In genomic region chr11:80147748-80148147, GRCm38 (mm10) we compare ENCODE assay signal across 15 mouse cellular contexts. TPM values are rescaled to one million over a fixed set of nuclear protein-coding genes. Genes with fewer than 3 reads are reported as not detected.
DNase-seq lines count a peak whose midpoint lies in the region; ATAC-seq and TF ChIP-seq lines count a peak whose summit lies in the region.
"Had no signal": no experiment of that assay in that cellular context is flagged by ENCODE, and none has a peak within 500 bp of the region (broad histone marks: within the 10 kb centered on the region; RNA-seq: fewer than 3 reads in every experiment).

No protein-coding gene starts in this region.

- peaks cover 26% of the 10 kb centered on the region for H3K4me1 ChIP-seq in liver, embryonic 13.5 days (replicated peaks)
- H3K4me1 ChIP-seq in CH12.LX (ENCODE audit: control insufficient read depth in 1 of 2, insufficient read depth in 2 of 2): peaks cover 6 to 53% of the 10 kb centered on the region in 2 experiments; a peak in 3 of 4 replicates
- peaks cover 13% of the 10 kb centered on the region for H3K4me1 ChIP-seq in liver, postnatal 0 days (ENCODE audit: insufficient read depth)
- H3K4me1 ChIP-seq in neural tube, embryonic 15.5 days: peaks cover 3% of the 10 kb centered on the region

- H3K27ac ChIP-seq in liver, embryonic 13.5 days: no peak overlapping the region
- no peak overlapping the region for H3K27ac ChIP-seq in CH12.LX (ENCODE audit: insufficient read depth, low read depth)
- peak overlapping the region; percentile 16; the same call in 1 of the 2 replicates for H3K27ac ChIP-seq in liver, postnatal 0 days (ENCODE audit: low read depth)
- H3K27ac ChIP-seq in neural tube, embryonic 15.5 days (replicated peaks): no peak overlapping the region
- H3K27ac ChIP-seq: intestine, embryonic 15.5 days; liver, embryonic 15.5 days; stomach, embryonic 15.5 days had no signal

- no peaks in the 10 kb centered on the region for H3K36me3 ChIP-seq in liver, embryonic 13.5 days
- no peaks in the 10 kb centered on the region for H3K36me3 ChIP-seq in CH12.LX (replicated peaks in 1 of 2; ENCODE audit: control insufficient read depth in 1 of 2, insufficient read depth in 1 of 2, low read length in 1 of 2)
- no peaks in the 10 kb centered on the region for H3K36me3 ChIP-seq in liver, postnatal 0 days (replicated peaks; ENCODE audit: insufficient read depth, low read length)
- H3K36me3 ChIP-seq in neural tube, embryonic 15.5 days: no peaks in the 10 kb centered on the region
- H3K36me3 ChIP-seq: intestine, embryonic 15.5 days; liver, embryonic 15.5 days; stomach, embryonic 15.5 days had no signal

- dilution Hi-C loops in CH12.LX (cut with MboI; ENCODE audit: extremely low pct_ligation_motif_present, extremely low pct_unique_long_range_greater_than_20kb, low sequenced_read_pairs): no loop called here

- TF ChIP-seq RAD21 in CH12.LX (IDR thresholded peaks at IDR 0.05; ENCODE audit: low read depth, low read length): peak; percentile 57

- no peak overlapping the region for H3K9ac ChIP-seq in liver, embryonic 13.5 days
- H3K9ac ChIP-seq in CH12.LX (ENCODE audit: insufficient read depth, low read depth): no peak overlapping the region
- no peak overlapping the region for H3K9ac ChIP-seq in liver, postnatal 0 days (replicated peaks)
- no peak overlapping the region for H3K9ac ChIP-seq in neural tube, embryonic 15.5 days (replicated peaks)
- H3K9ac ChIP-seq: forebrain, postnatal 0 days; intestine, embryonic 15.5 days; liver, embryonic 15.5 days; stomach, embryonic 15.5 days had no signal

- H3K79me2 ChIP-seq in CH12.LX (replicated peaks; ENCODE audit: control insufficient read depth, extremely low read depth, insufficient read depth, poor library complexity, severe bottlenecking): no peaks in the 10 kb centered on the region

- no peak overlapping the region for H3K4me3 ChIP-seq in liver, embryonic 13.5 days (replicated peaks)
- H3K4me3 ChIP-seq in CH12.LX (replicated peaks in 1 of 3; ENCODE audit: low read depth in 2 of 3, low read length in 2 of 3, poor library complexity in 1 of 3): no peak overlapping the region
- no peak overlapping the region for H3K4me3 ChIP-seq in liver, postnatal 0 days (ENCODE audit: low read depth, low read length)
- no peak overlapping the region for H3K4me3 ChIP-seq in neural tube, embryonic 15.5 days (replicated peaks)
- H3K4me3 ChIP-seq: intestine, embryonic 15.5 days; liver, embryonic 15.5 days; stomach, embryonic 15.5 days had no signal

- peak; percentile 26 to 65; a peak in 3 of 4 replicates for TF ChIP-seq CTCF in CH12.LX (conservative IDR thresholded peaks at IDR 0.05 in 1 of 2, IDR thresholded peaks at IDR 0.05 in 1 of 2; ENCODE audit: low read depth in 2 of 2, low read length in 2 of 2)
- TF ChIP-seq CTCF in liver, postnatal 0 days (IDR thresholded peaks at IDR 0.05; ENCODE audit: low read depth): peak; percentile 30

- no peak overlapping the region for H3K4me2 ChIP-seq in liver, embryonic 13.5 days
- H3K4me2 ChIP-seq in CH12.LX (ENCODE audit: insufficient read depth, low read depth, poor library complexity, severe bottlenecking): no peak overlapping the region
- no peak overlapping the region for H3K4me2 ChIP-seq in liver, postnatal 0 days (ENCODE audit: low read depth, low read length)
- H3K4me2 ChIP-seq in neural tube, embryonic 15.5 days: no peak overlapping the region
- H3K4me2 ChIP-seq: intestine, embryonic 15.5 days; liver, embryonic 15.5 days; stomach, embryonic 15.5 days had no signal

- DNase-seq in heart, adult 18-20 months: peak; percentile 40 to 61
- DNase-seq in heart, postnatal 25 days (ENCODE audit: low spot score): no peak
- DNase-seq in liver, embryonic 13.5 days: no peak
- DNase-seq in liver (no peak), CH12.LX (ENCODE audit: extremely low read depth) (peak; percentile 47)
- DNase-seq in liver, postnatal 0 days: no peak
- no peak for DNase-seq in T-cell, adult 2 months (ENCODE audit: low spot score)
- DNase-seq: adrenal gland, postnatal 36 days; cerebellum, adult 11-12 months; forebrain, postnatal 0 days; gastrocnemius, postnatal 36 days had no signal

- H3K27me3 ChIP-seq in liver, embryonic 13.5 days: no peaks in the 10 kb centered on the region
- H3K27me3 ChIP-seq in CH12.LX (replicated peaks): no peaks in the 10 kb centered on the region
- H3K27me3 ChIP-seq in liver, postnatal 0 days (ENCODE audit: insufficient read depth, low read length): no peaks in the 10 kb centered on the region
- peaks cover 14% of the 10 kb centered on the region for H3K27me3 ChIP-seq in neural tube, embryonic 15.5 days (replicated peaks)
- H3K27me3 ChIP-seq: liver, embryonic 15.5 days; stomach, embryonic 15.5 days had no signal

- no peak for TF ChIP-seq POLR2A in CH12.LX (IDR thresholded peaks at IDR 0.05; ENCODE audit: low read depth, low read length)

- no peak for TF ChIP-seq EP300 in CH12.LX (IDR thresholded peaks at IDR 0.05; ENCODE audit: low read length)
- TF ChIP-seq EP300 in liver, postnatal 0 days (IDR thresholded peaks at IDR 0.05; ENCODE audit: low read depth): no peak

- ATAC-seq in liver, embryonic 13.5 days (ENCODE audit: low read depth): peak; percentile 37; the same call in 1 of the 2 replicates
- no peak for ATAC-seq in liver, postnatal 0 days
- ATAC-seq in neural tube, embryonic 15.5 days (ENCODE audit: low FRiP score): no peak
- ATAC-seq: forebrain, postnatal 0 days; intestine, embryonic 15.5 days had no signal

- intact Hi-C loops in heart, postnatal 25 days (cut with DNase I): no loop called here

- H3K9me3 ChIP-seq in liver, embryonic 13.5 days (replicated peaks): no peaks in the 10 kb centered on the region
- no peaks in the 10 kb centered on the region for H3K9me3 ChIP-seq in CH12.LX (replicated peaks; ENCODE audit: low read length)
- no peaks in the 10 kb centered on the region for H3K9me3 ChIP-seq in liver, postnatal 0 days (ENCODE audit: low read length)
- no peaks in the 10 kb centered on the region for H3K9me3 ChIP-seq in neural tube, embryonic 15.5 days (replicated peaks)
- H3K9me3 ChIP-seq: intestine, embryonic 15.5 days; liver, embryonic 15.5 days; stomach, embryonic 15.5 days had no signal

- in situ Hi-C loops in CH12.LX (cut with MboI; ENCODE audit: low pct_ligation_motif_present, low pct_unique_long_range_greater_than_20kb, low sequenced_read_pairs): no loop called here

- whole genome bisulfite sequencing in liver, embryonic 13.5 days (ENCODE audit: insufficient replicate concordance): 37% methylated on average over 6 of the region's 6 CpGs
- WGBS in liver, postnatal 0 days (ENCODE audit: insufficient replicate concordance): 46% methylated on average over 6 of the region's 6 CpGs
- 77% methylated on average over 6 of the region's 6 CpGs for WGBS in neural tube, embryonic 15.5 days

TF ChIP-seq in CH12.LX, 34 proteins besides CTCF, POLR2A, EP300 and RAD21:
- peak; percentile 37 for TF ChIP-seq SMC3 (IDR thresholded peaks at IDR 0.05; ENCODE audit: low read depth, low read length)
- TF ChIP-seq RCOR1 (conservative IDR thresholded peaks at IDR 0.05; ENCODE audit: low read depth, low read length): no peak
- no peak for TF ChIP-seq MAX (IDR thresholded peaks at IDR 0.05; ENCODE audit: low read length)
- TF ChIP-seq E2F4 (IDR thresholded peaks at IDR 0.05; ENCODE audit: insufficient replicate concordance, low read depth, low read length): no peak
- no peak for TF ChIP-seq ZMIZ1 (IDR thresholded peaks at IDR 0.05; ENCODE audit: low read depth, low read length)
- TF ChIP-seq ZNF384 (IDR thresholded peaks at IDR 0.05; ENCODE audit: low read depth, low read length): peak; percentile 93
TF ChIP-seq in CH12.LX: peak in this region for 2.

RNA-seq across cellular contexts. Expression of gene Tefm, which starts 5.8 kb away (rescaled TPM):
- 10 to 100 TPM; 28.8 to 29.8 TPM for total RNA-seq in heart, adult 18-20 months (2021)
- total RNA-seq in heart, postnatal 25 days (2021): 10 to 100 TPM; 25.8 to 29.7 TPM
- 17.7 and 20.5 TPM in 2 replicates for polyA plus RNA-seq in liver, embryonic 13.5 days (2015; fragmentation: Nextera tagmentation; extraction: Ambion mirVana)
- total RNA-seq in CH12.LX (2012; rRNA removed) (34.4 and 36.6 TPM in 2 replicates), CH12.LX (2014; rRNA removed) (70.2 and 76.1 TPM in 2 replicates)
- 42.1 and 43.9 TPM in 2 replicates for polyA plus RNA-seq in CH12.LX (2012; ENCODE audit: insufficient read length, low read depth)
- 17.1 and 18.0 TPM in 2 replicates for polyA plus RNA-seq in liver, postnatal 0 days (2015; fragmentation: Nextera tagmentation; extraction: Ambion mirVana)
- 21.9 and 26.3 TPM in 2 replicates for polyA plus RNA-seq in neural tube, embryonic 15.5 days (2015; fragmentation: Nextera tagmentation; extraction: Ambion mirVana)

RNA-seq across cellular contexts. Expression of gene Adap2, which starts 6.2 kb away (rescaled TPM):
- total RNA-seq in heart, adult 18-20 months (2021): 10 to 100 TPM; 10.0 to 10.8 TPM
- 10 to 100 TPM; 10.3 to 15.1 TPM for total RNA-seq in heart, postnatal 25 days (2021)
- polyA plus RNA-seq in liver, embryonic 13.5 days (2015; fragmentation: Nextera tagmentation; extraction: Ambion mirVana): 3.7 and 4.0 TPM in 2 replicates
- total RNA-seq in CH12.LX (2012; rRNA removed) (not detected in 2 replicates), CH12.LX (2014; rRNA removed) (0.12 TPM in 1 of 2 replicates, not detected in the other)
- polyA plus RNA-seq in CH12.LX (2012; ENCODE audit: insufficient read length, low read depth): 0.49 and 0.86 TPM in 2 replicates
- 10.8 and 12.1 TPM in 2 replicates for polyA plus RNA-seq in liver, postnatal 0 days (2015; fragmentation: Nextera tagmentation; extraction: Ambion mirVana)
- polyA plus RNA-seq in neural tube, embryonic 15.5 days (2015; fragmentation: Nextera tagmentation; extraction: Ambion mirVana): 3.4 and 4.1 TPM in 2 replicates

RNA-seq across cellular contexts. Expression of gene Rnf135, which starts 35.9 kb away (rescaled TPM):
- 1 to 10 TPM; 5.4 to 5.7 TPM for total RNA-seq in heart, adult 18-20 months (2021)
- total RNA-seq in heart, postnatal 25 days (2021): 1 to 10 TPM; 5.8 to 6.0 TPM
- polyA plus RNA-seq in liver, embryonic 13.5 days (2015; fragmentation: Nextera tagmentation; extraction: Ambion mirVana): 4.3 and 5.3 TPM in 2 replicates
- total RNA-seq in CH12.LX (2012; rRNA removed): 11.7 and 12.4 TPM in 2 replicates
- 10.9 and 11.1 TPM in 2 replicates for total RNA-seq in CH12.LX (2014; rRNA removed)
- 9.6 and 11.3 TPM in 2 replicates for polyA plus RNA-seq in CH12.LX (2012; ENCODE audit: insufficient read length, low read depth)
- polyA plus RNA-seq in liver, postnatal 0 days (2015; fragmentation: Nextera tagmentation; extraction: Ambion mirVana): 6.8 and 7.7 TPM in 2 replicates
- polyA plus RNA-seq in neural tube, embryonic 15.5 days (2015; fragmentation: Nextera tagmentation; extraction: Ambion mirVana): 2.9 and 6.2 TPM in 2 replicates

RNA-seq across cellular contexts. Expression of gene Atad5, which starts 58.5 kb away (rescaled TPM):
- under 1 TPM; 0.77 to 0.87 TPM for total RNA-seq in heart, adult 18-20 months (2021)
- under 1 TPM; 0.86 to 0.89 TPM for total RNA-seq in heart, postnatal 25 days (2021)
- polyA plus RNA-seq in liver, embryonic 13.5 days (2015; fragmentation: Nextera tagmentation; extraction: Ambion mirVana): 10.7 and 12.9 TPM in 2 replicates
- total RNA-seq in CH12.LX (2012; rRNA removed) (24.0 and 26.4 TPM in 2 replicates), CH12.LX (2014; rRNA removed) (46.3 and 48.1 TPM in 2 replicates)
- 32.9 and 35.2 TPM in 2 replicates for polyA plus RNA-seq in CH12.LX (2012; ENCODE audit: insufficient read length, low read depth)
- 3.7 and 4.9 TPM in 2 replicates for polyA plus RNA-seq in liver, postnatal 0 days (2015; fragmentation: Nextera tagmentation; extraction: Ambion mirVana)
- polyA plus RNA-seq in neural tube, embryonic 15.5 days (2015; fragmentation: Nextera tagmentation; extraction: Ambion mirVana): 3.5 and 6.2 TPM in 2 replicates

Comparison
In these comparisons a context has a peak if more than half of its experiments do, and no peak if none do; other contexts are left out.
1. DNase-seq: peak in heart, adult 18-20 months (2 of 2) and CH12.LX (single experiment); none in heart, postnatal 25 days (single experiment), liver, embryonic 13.5 days (single experiment), liver (single experiment), liver, postnatal 0 days (single experiment) and T-cell, adult 2 months (single experiment).